Mouse (Mus musculus) MEL (cell line): ENCODE data around the gene Fbn1.

ENCODE experiments used
- CHD2 ChIP-seq: IDR thresholded peaks from 2 replicates; pipeline ENCODE4 v1.6.1; 2011; ENCODE audit warnings: low read length, improper control_type of control experiment
- GABPA ChIP-seq: IDR thresholded peaks from 2 replicates; pipeline ENCODE4 v1.6.1; 2012; ENCODE audit warnings: low read depth, mild to moderate bottlenecking, inconsistent platforms, low read length, improper control_type of control experiment, moderate library complexity
- HCFC1 ChIP-seq: IDR thresholded peaks from 2 replicates; pipeline ENCODE4 v1.6.1; 2012; ENCODE audit warnings: low read depth, mild to moderate bottlenecking, inconsistent platforms, low read length, improper control_type of control experiment, moderate library complexity
- POLR2A ChIP-seq, 2 experiments: IDR thresholded peaks; 2 replicates each; pipeline ENCODE4 v1.6.1; 2011 to 2012; ENCODE audit warnings: low read length in 2 of 2, mild to moderate bottlenecking in 2 of 2, control low read depth in 1 of 2, improper control_type of control experiment in 1 of 2, low read depth in 1 of 2, moderate library complexity in 1 of 2; ENCODE audit not compliant: control insufficient read depth in 1 of 2, insufficient read depth in 1 of 2, poor library complexity in 1 of 2
- TCF12 ChIP-seq: IDR thresholded peaks from 2 replicates; pipeline ENCODE4 v1.6.1; 2014; ENCODE audit warnings: low read depth, mild to moderate bottlenecking, inconsistent platforms, low read length, improper control_type of control experiment, moderate library complexity
- ZMIZ1 ChIP-seq: IDR thresholded peaks from 2 replicates; pipeline ENCODE4 v1.6.1; 2012; ENCODE audit warnings: low read depth, mild to moderate bottlenecking, inconsistent platforms, low read length, improper control_type of control experiment, moderate library complexity

DNA sequence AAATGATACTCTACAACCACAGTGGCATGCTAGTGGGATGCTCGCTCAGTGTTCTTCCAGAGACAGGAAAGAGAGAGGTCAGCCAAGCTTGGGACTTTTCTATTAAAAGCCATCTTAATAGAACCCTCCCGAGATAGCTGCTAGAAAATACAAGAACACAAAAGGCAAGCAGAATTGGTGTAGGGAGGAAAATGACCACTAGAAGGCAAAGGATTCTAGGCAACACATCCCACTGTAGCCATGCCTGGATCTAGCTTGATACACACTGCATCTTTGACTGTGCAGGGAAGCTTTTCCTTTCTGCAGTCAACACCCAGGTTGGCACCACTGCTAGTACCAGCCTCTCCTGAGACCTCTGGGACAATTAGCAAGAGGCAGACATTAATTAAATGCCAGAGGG, 128.6 kb downstream of the Fbn1 start:
- TF ChIP-seq CHD2 (no peak), POLR2A (IDR thresholded peaks at IDR 0.05; ENCODE audit: control insufficient read depth in 1 of 2, insufficient read depth in 1 of 2, low read depth in 1 of 2, low read length in 2 of 2, poor library complexity in 1 of 2) (no peak), ZMIZ1 (no peak), HCFC1 (no peak), TCF12 (no peak), GABPA (no peak)
